In genomic region chr4:95636937-95637749, GRCm38 (mm10) we compare ENCODE assay signal across 9 mouse cellular contexts.
DNase-seq lines count a peak whose midpoint lies in the region; ATAC-seq and TF ChIP-seq lines count a peak whose summit lies in the region.
"Had no signal": no experiment of that assay in that cellular context is flagged by ENCODE, and none has a peak within 500 bp of the region (broad histone marks: within the 10 kb centered on the region; RNA-seq: fewer than 3 reads in every experiment).

No protein-coding gene starts in this region.

- no peak overlapping the region for H3K4me3 ChIP-seq in hindbrain, embryonic 13.5 days
- no peak overlapping the region for H3K4me3 ChIP-seq in midbrain, postnatal 0 days (ENCODE audit: low read depth, low read length)
- no peak overlapping the region for H3K4me3 ChIP-seq in liver, embryonic 12.5 days
- H3K4me3 ChIP-seq: liver, embryonic 15.5 days had no signal

- no peak overlapping the region for H3K9ac ChIP-seq in hindbrain, embryonic 13.5 days
- no peak overlapping the region for H3K9ac ChIP-seq in midbrain, postnatal 0 days (replicated peaks; ENCODE audit: low read length, poor library complexity, severe bottlenecking)
- H3K9ac ChIP-seq in liver, embryonic 12.5 days, result no peak overlapping the region
- H3K9ac ChIP-seq: liver, embryonic 15.5 days had no signal

- H3K4me2 ChIP-seq in hindbrain, embryonic 13.5 days, result no peak overlapping the region
- no peak overlapping the region for H3K4me2 ChIP-seq in midbrain, postnatal 0 days (ENCODE audit: low read depth, low read length, poor library complexity, severe bottlenecking)
- no peak overlapping the region for H3K4me2 ChIP-seq in liver, embryonic 12.5 days
- H3K4me2 ChIP-seq: liver, embryonic 15.5 days had no signal

- H3K4me1 ChIP-seq in hindbrain, embryonic 13.5 days (replicated peaks), result no peaks in the 10 kb centered on the region; the same call in 1 of the 2 replicates
- H3K4me1 ChIP-seq in midbrain, postnatal 0 days (ENCODE audit: insufficient read depth, low read length), result 0 out of 2 replicates have a peak, but pooled peaks cover 3% of the 10 kb centered on the region
- no peaks in the 10 kb centered on the region for H3K4me1 ChIP-seq in liver, embryonic 12.5 days
- H3K4me1 ChIP-seq: liver, embryonic 15.5 days had no signal

- H3K27me3 ChIP-seq in hindbrain, embryonic 13.5 days, result no peaks in the 10 kb centered on the region
- H3K27me3 ChIP-seq in midbrain, postnatal 0 days (ENCODE audit: insufficient read depth, low read length), result no peaks in the 10 kb centered on the region
- no peaks in the 10 kb centered on the region for H3K27me3 ChIP-seq in liver, embryonic 12.5 days (replicated peaks)
- H3K27me3 ChIP-seq: liver, embryonic 15.5 days had no signal

- peak; percentile 21 for DNase-seq in 416B (ENCODE audit: low read depth)
- peak; percentile 92 for DNase-seq in brain, adult 2 months (ENCODE audit: low read depth, low spot score)
- DNase-seq in frontal cortex, postnatal 25 days (ENCODE audit: low spot score in 2 of 2), result peak; percentile 32
- peak; percentile 27 for DNase-seq in left cerebral cortex, adult 11 months (ENCODE audit: low spot score)
- peak; percentile 69 for DNase-seq in midbrain, postnatal 0 days (ENCODE audit: low spot score)
- DNase-seq in urinary bladder, postnatal 36 days (ENCODE audit: low spot score in 2 of 2), result peak; percentile 52 to 75

- no peaks in the 10 kb centered on the region for H3K36me3 ChIP-seq in hindbrain, embryonic 13.5 days
- H3K36me3 ChIP-seq in midbrain, postnatal 0 days (ENCODE audit: insufficient read depth, low read length), result no peaks in the 10 kb centered on the region
- H3K36me3 ChIP-seq in liver, embryonic 12.5 days, result no peaks in the 10 kb centered on the region
- H3K36me3 ChIP-seq: liver, embryonic 15.5 days had no signal

- no peak for TF ChIP-seq CTCF in midbrain, postnatal 0 days (IDR thresholded peaks at IDR 0.05)

- 33% methylated on average over 7 of the region's 7 CpGs for WGBS in hindbrain, embryonic 13.5 days
- WGBS in midbrain, postnatal 0 days, result 17% methylated on average over 7 of the region's 7 CpGs
- WGBS in liver, embryonic 12.5 days (ENCODE audit: insufficient replicate concordance), result 58% methylated on average over 6 of the region's 7 CpGs

- 0 out of 2 replicates have a peak overlapping the region, but pooled peaks have one; percentile 26 for H3K27ac ChIP-seq in hindbrain, embryonic 13.5 days
- peak overlapping the region; percentile 38 for H3K27ac ChIP-seq in midbrain, postnatal 0 days (ENCODE audit: low read depth, low read length)
- H3K27ac ChIP-seq in liver, embryonic 12.5 days, result no peak overlapping the region
- H3K27ac ChIP-seq: liver, embryonic 15.5 days had no signal

- no peaks in the 10 kb centered on the region for H3K9me3 ChIP-seq in hindbrain, embryonic 13.5 days
- no peaks in the 10 kb centered on the region for H3K9me3 ChIP-seq in midbrain, postnatal 0 days (ENCODE audit: low read length)
- no peaks in the 10 kb centered on the region for H3K9me3 ChIP-seq in liver, embryonic 12.5 days (replicated peaks)
- H3K9me3 ChIP-seq: liver, embryonic 15.5 days had no signal

- no peak for ATAC-seq in hindbrain, embryonic 13.5 days (ENCODE audit: low FRiP score)
- ATAC-seq in midbrain, postnatal 0 days (ENCODE audit: low FRiP score), result peak; percentile 72
- no peak for ATAC-seq in liver, embryonic 12.5 days

Comparison
In these comparisons a context has a peak if more than half of its experiments do, and no peak if none do; other contexts are left out.
1. DNase-seq: peak in every context shown above with its lines; median percentile 92 in brain, adult 2 months; 69 in midbrain, postnatal 0 days; 64 in urinary bladder, postnatal 36 days; 32 in frontal cortex, postnatal 25 days; 27 in left cerebral cortex, adult 11 months; 21 in 416B.